In genomic region chr10:126753201-126753600, GRCm38 (mm10) we compare ENCODE assay signal across 17 mouse cellular contexts.
"Had no signal": no experiment of that assay in that cellular context is flagged by ENCODE, and none has a peak within 500 bp of the region (broad histone marks: within the 10 kb centered on the region; RNA-seq: fewer than 3 reads in every experiment).

No protein-coding gene starts in this region.

- DNase-seq: liver, postnatal 0 days; lung, adult 2 months; lung, postnatal 14 days; lung, postnatal 36 days; thymus, adult 2 months; thymus, postnatal 25 days; thymus, postnatal 4 days had no signal

- H3K27ac ChIP-seq: lung, embryonic 15.5 days; macrophage; neural tube, embryonic 13.5 days; stomach, embryonic 15.5 days had no signal

- H3K4me2 ChIP-seq: lung, embryonic 15.5 days; midbrain, embryonic 11.5 days; neural tube, embryonic 13.5 days; neural tube, embryonic 15.5 days; stomach, embryonic 15.5 days had no signal

- H3K9me3 ChIP-seq: lung, embryonic 15.5 days; neural tube, embryonic 13.5 days; neural tube, embryonic 15.5 days; stomach, embryonic 15.5 days had no signal

- ATAC-seq: liver, postnatal 0 days; lung, postnatal 0 days; midbrain, embryonic 16.5 days had no signal

- H3K9ac ChIP-seq: liver, postnatal 0 days; lung, embryonic 15.5 days; neural tube, embryonic 13.5 days; neural tube, embryonic 15.5 days; stomach, embryonic 15.5 days had no signal

- H3K27me3 ChIP-seq: lung, embryonic 15.5 days; megakaryocyte, embryonic 14.5 days; neural tube, embryonic 15.5 days; stomach, embryonic 15.5 days had no signal

- H3K36me3 ChIP-seq: lung, embryonic 15.5 days; neural tube, embryonic 13.5 days; neural tube, embryonic 15.5 days; stomach, embryonic 15.5 days had no signal

- H3K4me1 ChIP-seq: lung, embryonic 15.5 days; megakaryocyte, embryonic 14.5 days; stomach, embryonic 15.5 days had no signal

- H3K4me3 ChIP-seq: lung, embryonic 15.5 days; megakaryocyte, embryonic 14.5 days; myocyte; neural tube, embryonic 13.5 days; neural tube, embryonic 15.5 days; stomach, embryonic 15.5 days had no signal
